Mouse (Mus musculus) liver, adult 2 months (tissue): ENCODE results near the gene Cacnb4.

ENCODE experiments used
- CTCF ChIP-seq: fragments of 200-500 bp; IDR thresholded peaks from 2 replicates; pipeline ENCODE4 v1.5.1; 2011; ENCODE audit warnings: low read depth, low read length, control low read depth
- POLR2A ChIP-seq: fragments of 200-500 bp; IDR thresholded peaks from 2 replicates; pipeline ENCODE4 v1.6.1; 2011; ENCODE audit warnings: low read length, control low read depth; ENCODE audit not compliant: insufficient read depth; ENCODE audit errors: extremely low read depth

DNA sequence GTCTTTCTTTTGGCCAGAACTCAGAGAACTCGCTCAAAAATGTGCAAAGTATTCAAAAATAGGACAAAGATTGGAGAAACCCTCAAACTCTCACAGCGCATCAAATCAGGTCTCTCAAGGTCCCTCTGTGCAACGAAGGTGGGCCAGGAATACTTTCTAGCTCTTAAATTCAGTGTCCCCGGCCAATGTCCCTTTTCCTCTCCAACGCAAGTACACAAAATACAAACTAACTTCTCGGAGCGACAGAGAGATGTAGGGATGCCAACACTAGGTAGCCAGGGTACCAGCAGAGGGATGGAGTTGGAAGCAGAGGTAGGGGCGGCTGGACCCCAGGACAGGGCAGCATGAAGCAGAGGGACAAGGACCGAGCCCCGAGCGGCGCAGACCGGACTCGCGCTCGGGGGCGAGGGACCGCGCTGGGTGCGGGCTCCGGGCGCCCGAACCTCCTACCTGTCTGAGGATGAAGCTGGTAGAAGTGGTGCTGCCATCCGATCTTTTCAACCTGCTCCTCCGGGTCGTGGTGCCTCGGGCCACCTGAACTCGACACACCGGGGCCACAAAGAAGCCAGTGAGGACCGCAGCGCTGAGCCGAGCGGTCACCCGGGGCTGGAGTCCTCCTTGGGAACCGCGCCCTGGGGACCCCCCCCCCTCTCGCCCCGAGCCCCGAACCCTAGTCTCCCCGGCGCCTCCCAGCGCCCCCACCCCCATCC lies 1.2 kb downstream of the Cacnb4 start:
- TF ChIP-seq CTCF = no peak
- TF ChIP-seq POLR2A = no peak
